Mouse (Mus musculus): ENCODE results near the gene Fgfr2.

Fgfr2 gene

DNA sequence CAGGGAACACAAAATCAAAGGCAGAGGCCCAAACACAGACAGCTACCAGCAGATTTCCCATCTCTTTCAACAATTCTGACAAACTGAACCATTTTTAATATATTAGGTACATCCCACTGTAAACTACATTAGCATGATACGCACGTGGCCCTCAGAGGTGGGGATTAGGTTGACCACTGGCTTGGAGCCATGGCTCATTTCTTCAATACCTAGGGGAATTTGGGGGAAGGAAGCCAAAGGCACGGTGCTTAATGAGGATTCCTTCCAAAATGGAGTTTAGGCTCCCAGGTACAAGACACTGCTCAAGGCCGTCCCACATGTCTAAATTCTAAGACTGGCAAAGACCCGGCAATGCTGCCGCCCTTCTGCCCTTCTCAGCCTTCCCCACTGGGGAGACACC lies 120.9 kb downstream of the Fgfr2 start:
- no peak for DNase-seq

DNA sequence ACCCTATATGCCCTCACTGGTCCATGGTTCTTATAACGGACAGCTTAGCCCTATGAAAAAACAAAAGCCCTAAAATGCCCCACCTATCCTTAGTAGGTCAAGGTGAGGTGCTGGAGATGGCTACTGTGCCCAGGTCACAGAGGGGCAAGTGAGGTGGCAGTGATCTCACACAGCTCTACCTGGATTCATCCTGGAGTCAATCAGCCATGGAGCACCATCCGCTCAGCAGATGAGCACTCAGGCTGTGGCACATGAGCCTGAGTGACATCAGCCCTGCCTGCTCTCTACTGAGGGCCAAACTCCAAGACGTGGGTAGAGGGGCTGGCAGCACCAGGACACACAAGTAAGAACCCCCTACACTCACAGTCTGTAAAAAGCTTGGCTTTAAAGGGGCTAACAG lies 121.8 kb downstream of the Fgfr2 start:
- no peak for DNase-seq

DNA sequence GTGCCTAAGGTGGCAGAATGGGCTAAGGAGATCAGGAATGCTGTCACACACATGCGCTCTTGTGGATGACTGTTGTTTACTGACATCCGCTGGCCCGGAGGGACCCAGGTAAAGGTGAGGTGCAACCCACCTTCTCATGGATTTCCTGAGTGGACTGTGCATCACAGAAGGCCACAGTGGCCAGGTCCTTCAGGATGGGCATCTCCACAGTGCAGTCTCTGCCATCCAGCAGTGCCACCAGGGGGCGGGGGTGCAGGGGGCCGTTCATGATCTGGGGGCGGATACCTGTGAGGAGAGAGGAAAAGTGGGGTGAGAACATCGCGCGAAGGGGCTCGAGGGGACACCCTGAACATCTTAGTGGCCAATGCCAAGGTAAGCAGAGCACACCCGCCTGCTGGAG lies 124.1 kb downstream of the Fgfr2 start:
- no peak for DNase-seq

DNA sequence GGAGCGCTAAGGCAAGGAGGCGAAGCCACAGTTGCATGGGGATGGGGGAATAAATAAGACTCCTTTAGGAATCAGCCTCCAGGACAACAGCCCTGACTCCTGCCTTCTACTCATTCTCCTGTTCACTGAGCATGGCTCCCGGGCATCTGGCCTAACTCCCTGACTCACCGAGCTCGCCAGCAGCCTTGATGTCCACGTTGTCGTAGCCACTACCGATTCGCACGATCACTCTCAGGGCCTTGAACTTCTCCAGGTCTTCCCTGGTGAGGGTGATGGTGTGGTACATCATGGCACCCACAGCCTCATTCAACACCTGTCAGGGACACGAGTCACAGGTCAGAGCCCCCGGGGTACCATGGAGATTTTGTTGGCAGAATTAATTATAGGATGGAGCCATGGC lies 124.5 kb downstream of the Fgfr2 start:
- DNase-seq: no peak

DNA sequence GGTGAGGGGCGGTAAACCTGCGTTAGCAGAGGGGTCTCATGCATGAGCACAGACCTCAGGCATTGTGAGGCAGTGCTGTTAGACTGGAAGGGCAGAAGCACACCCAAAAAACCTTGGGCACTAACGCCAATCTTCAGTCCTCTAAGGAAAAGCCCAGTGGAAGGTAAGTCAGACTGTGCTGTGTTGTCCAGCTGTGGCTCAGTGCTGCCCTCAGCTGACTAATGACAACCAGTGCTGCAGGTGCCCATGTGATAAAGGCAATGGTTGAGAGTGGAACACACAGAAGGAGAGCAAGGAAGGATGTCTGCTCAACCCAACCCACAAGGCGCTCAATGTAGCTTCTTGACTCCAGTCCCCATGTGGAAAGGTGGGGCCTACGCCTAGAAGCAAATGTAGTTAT lies 126.8 kb downstream of the Fgfr2 start:
- no peak for DNase-seq

DNA sequence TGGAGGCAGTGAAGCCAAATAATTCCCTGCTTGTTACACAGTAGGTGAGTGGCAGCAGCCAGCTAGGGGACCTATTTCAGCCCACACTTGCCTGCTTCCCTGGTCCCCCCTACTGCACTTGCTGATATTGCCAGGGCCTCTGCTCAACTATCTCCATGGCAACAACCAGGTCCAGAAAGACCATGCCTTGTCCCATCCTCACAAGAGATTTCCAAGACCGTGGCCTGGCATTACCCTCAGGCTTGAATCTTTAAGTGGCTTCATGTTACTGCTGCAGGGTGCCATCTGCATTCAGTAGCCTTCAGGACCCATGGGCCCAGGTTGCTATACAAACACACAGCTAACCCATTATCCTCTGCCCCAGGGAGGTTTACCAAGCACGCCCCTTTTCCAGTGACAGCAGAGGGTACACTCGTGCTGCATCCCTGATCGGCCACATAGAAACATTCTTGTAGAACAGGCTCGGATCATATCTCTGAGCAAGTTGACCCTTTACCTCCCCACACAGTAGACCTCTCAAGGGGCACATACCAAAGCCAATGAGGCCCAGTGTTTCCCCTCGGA lies 128.4 kb downstream of the Fgfr2 start:
- no peak for DNase-seq

DNA sequence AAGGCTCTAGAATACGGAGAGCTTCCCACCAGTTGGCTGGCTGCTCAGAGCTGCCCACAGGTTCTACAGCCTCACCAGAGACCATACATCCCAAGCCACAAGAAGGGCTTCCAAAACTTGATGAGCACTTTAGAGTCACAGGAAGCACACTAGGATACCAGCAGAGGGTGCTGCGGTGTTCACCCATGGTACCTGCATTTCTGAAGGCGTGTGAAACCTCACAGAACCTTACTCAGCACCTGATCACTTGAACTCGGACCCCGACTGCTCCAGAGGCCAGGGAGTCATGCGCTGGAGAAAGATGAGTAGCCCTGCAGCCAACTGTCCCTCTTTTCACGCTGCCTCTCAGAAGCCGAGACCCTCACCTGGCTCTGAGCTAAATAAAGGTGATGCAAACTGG lies 129.0 kb downstream of the Fgfr2 start:
- DNase-seq: no peak

DNA sequence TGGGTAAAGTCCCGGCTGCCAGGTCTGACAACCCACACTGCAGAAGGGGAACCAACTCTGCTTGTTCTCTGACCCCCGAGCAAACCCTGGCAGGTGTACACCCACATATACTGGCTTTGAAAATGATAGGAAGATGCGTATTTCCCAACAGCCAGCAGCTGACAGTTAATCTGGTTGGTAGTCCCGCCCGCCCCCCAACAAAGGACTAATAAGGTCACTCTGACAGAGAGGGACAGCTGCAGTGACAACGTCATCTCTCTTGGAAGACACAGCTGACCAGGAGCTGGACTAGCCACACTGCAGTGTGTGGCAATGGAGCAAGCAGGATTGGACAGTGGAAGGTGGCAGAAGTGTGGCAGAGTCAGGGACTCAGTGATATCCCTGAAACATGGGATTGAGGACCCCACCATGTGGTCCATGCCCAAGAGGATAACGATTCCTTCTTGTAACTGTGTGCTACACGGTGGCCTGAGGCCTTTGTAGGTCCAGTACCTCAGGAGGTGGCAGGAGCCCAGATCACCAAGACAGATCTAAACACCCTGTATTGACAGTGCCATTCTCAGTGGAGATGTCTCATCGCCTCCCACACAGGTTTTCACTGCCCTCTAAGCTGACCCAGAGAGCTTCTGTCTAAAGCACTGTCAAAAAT lies 130.1 kb downstream of the Fgfr2 start:
- no peak for DNase-seq

DNA sequence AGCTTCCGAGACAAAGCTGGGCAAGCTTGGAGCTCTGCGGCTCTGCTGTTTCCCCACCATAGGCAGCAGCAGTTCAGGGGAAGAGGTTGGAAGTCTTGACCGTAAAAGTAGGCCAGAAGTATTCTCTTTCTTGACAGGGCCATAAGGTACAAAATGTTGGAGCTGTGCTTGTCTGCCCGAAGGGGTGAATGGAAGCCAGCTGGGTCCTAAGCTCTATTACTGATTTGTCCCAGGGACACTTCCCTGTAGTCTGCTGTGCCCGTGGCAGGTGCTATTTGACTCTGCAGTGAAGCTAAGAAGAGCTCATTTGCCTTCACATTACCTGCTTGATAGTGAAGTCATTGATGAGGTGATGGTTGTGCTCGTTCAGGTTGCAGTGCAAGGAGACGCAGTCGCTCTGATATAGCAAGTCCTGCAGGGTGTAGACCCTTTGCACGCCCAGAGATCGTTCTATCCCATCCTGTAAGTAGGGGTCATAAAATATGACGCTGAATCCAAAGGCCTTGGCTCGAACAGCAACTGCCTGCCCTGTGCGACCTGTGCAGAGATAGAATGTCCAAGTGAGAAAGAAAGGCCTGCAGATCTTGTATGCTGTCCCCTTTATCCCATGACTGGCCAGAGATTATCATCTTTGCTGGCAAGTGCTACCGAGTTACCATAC lies 131.8 kb downstream of the Fgfr2 start:
- DNase-seq: no peak

DNA sequence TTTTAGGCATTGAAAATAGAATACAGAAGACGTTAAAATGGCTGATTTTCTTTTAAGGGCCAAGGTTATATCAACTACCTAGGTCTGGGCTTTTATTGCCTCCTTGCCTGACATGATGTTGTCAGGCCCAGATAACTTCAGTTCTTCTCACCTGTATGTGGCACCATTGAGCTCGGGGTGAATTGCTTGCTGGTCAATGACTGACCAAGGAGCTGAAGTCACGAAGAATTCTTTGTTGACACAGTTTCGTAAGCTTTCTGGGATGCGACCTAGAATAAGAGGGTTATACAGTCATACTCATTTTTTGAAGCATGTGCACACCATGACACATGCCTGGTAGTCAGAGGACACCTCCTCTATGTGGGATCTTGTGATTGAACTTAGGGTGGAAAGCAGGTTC lies 133.3 kb downstream of the Fgfr2 start:
- DNase-seq: no peak

DNA sequence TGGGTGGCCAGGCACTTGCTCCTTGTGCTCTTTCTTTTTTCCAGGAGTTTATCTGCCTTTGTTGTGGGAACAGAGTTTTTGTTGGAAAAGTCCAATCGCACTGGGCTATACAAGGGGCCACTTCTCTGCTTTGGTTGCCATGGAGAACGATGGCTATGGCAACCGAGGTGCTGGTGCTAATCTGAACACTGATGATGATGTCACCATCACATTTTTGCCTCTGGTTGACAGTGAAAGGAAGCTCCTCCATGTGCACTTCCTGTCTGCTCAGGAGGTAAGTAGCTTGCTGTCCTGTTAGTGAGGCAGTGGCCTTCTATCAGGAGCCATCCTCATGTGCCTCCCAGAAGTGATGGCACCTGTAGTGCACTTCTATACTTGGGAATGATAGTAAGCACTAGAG lies 140.5 kb downstream of the Fgfr2 start:
- DNase-seq: no peak

DNA sequence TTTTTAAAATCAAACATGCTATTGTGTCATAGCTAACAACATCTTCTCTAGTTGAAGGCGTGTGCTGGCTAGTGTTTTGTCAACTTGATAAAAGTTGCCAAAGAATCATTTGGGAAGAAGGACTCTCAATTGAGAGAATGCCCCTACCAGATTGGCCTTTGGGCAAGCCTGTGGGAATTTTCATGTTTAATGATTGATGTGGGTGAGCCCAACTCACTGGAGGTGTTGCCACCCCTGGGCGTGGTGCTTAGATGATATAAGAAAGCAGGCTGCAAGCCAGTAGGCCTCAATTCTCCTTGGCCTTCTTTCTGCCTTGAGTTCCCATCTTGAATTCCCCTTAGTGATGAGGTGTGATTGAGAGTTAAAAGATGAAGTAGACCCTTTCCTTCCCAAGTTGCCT lies 145.2 kb downstream of the Fgfr2 start:
- DNase-seq: no peak

DNA sequence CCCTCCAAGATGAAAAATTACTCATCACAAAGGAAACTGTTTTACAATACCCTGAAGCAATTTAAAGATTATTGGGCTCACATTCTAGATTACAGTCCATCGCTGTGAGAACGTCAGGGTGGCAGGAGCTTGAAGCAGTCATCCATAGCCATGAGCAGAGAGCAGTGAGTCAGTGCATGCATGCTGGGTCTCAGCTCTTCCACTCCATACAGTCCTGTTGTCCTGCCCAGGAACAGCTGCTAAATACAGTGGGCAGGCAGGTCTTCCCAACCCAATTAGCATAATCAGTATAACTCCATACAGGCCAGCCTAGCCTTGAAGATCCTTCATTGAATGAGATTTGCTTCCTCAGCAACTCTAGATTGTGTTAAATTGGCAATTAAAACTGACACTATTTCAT lies 147.1 kb downstream of the Fgfr2 start:
- DNase-seq: no peak

DNA sequence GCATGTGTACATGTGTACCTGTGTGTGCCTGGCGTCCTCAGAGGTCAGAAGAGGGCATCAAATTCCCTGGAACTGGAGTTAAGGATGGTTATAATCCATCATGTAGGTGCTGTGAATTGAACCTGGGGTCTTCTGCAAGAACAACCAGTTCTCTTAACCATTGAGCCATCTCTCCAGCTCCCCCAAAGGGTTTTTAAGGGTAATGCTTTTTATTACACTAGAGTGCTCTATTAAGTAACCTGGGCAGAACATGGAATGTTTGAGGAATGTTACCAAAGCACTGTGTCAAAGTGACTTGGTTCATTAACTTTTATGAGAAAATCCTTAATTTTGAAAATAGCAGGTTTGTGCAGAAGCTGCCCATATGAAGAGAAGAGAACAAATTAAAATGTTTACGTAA lies 151.1 kb downstream of the Fgfr2 start:
- DNase-seq: no peak

DNA sequence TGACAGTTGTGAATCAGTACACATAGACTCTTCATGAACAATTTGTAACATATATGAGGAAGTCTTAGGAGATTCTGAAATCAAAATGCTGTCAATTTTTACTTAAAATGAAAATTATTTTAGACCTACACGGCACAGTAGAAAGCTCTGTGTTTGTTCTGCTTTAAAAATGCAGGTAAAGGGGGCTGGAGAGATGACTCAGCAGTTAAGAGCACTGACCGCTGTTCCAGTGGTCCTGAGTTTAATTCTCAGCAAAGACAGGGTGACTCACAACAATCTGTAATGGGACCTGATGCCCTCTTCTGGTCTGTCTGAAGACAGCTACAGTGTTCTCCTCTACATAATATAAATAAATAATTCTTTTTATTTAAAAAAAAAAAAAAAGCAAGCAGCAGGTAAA lies 157.4 kb downstream of the Fgfr2 start:
- no peak for DNase-seq

DNA sequence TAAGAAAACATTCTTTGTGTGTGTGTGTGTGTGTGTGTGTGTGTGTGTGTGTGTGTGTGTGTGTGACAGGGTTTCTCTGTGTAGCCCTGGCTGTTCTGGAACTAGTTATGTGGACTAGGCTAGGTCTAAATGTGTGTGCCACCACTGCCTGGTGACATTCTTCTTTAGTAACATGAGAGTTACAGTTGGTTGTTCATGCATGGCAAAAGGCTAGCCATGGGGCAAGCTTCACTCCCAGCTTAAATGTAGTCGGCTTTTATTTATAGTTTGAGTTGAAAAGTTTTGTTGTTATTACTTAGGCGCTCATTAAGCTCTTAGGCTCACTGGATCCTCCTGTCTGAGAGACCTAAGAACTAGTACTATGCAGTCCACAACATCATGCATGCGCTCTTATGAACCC lies 158.8 kb downstream of the Fgfr2 start:
- DNase-seq: no peak

DNA sequence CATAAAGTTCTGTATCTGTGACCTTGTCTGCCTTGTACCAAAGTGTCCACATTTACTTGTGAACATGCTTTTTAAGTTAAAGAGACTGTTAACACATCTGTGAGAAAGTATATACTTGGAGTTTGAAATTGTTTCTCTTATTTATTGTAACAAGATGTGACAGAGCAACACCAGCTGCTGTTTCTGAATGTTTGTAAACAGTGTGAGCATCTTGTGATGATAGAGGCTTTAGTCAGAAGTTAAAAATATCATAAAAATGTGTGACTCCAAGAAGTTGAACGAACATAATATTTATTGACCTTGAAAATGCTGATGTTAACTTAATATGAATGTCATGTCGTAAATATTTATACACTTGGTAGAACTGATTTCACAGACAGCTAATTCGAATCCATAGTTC lies 172.5 kb downstream of the Fgfr2 start:
- peak; percentile 18 for DNase-seq

DNA sequence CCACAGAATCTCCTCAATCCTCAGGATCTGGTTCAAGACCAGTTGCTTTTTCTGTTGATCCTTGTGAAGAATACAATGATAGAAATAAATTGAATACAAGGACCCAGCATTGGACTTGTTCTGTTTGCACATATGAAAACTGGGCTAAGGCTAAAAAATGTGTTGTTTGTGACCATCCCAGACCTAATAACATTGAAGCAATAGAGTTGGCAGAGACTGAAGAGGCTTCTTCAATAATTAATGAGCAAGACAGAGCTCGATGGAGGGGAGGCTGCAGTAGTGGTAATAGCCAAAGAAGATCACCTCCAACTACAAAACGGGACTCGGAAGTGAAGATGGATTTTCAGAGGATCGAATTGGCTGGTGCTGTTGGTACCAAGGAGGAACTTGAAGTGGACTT lies 173.2 kb downstream of the Fgfr2 start:
- DNase-seq: no peak

DNA sequence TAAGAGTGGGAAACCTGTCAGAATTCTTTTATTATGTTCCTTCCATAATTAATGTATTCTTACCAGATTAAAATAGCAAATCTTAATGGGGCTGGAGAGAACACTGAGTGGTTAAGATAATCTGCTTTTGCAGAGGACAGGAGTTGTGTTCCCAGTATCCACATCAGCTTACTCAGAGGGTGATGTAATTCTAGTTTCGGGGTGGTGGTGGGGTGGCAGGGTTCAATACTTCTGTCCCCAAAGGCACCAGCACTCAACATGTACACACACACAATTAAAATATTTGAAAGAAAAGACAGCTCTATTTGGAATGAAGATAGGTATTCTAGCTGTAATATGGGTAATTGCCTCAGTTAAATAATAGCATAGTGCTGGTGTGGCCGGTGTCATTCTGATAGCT lies 182.6 kb downstream of the Fgfr2 start:
- DNase-seq: no peak

DNA sequence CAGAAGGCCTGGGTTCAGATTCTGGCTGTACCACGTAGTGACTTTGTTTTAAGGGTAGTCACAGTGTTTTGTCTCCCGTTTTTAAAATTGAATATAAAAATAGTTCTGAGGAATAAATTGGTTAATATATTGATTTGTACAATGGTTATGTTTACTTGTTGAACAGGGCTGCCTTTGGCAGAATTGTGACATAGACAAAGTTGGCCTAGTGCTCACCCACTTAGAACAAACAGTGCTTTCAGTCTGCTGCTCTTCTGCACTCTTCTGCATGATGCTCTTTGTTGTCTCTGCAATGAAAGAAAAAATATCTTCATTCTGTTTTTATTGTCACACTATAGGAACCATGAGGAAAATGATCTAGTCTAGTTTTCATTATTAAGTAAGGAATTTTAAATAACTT lies 184.0 kb downstream of the Fgfr2 start:
- DNase-seq: no peak

DNA sequence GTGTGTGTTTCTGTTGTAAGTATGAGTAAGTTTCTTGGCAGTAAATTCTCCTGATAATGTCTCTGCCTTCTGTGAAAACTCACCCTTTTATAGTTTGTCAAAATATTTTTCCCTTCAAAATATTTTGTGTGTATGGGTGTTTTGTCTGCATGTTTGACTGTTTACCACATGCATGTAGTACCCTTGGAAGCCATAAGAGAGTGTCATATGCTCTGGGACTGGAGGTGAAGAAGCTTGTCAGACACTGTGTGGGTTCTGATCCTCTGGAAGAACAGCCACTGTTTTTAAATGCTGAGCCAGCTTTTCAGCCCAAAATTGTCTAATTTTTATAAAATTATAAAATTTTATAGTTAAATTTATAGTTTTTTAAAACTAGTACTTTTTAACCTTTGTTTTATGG lies 188.4 kb downstream of the Fgfr2 start:
- no peak for DNase-seq

DNA sequence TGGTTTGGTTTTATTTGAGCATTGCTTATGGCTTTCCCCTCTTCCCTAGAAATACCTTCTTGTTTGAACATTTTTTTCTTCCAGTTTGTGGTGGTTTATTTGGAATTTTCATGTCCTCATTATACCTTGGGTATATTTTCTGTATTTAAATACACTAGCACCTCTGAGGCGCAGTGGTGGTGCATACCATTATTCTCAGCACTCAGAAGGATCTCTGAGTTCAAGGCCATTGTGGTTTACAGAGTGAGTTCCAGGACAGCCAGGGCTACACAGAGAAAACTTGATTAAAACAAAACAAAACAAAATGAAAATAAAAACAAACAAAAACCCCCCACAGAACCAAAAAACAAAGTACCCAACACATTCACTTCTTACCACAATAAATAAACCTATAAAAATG lies 189.8 kb downstream of the Fgfr2 start:
- DNase-seq: no peak

DNA sequence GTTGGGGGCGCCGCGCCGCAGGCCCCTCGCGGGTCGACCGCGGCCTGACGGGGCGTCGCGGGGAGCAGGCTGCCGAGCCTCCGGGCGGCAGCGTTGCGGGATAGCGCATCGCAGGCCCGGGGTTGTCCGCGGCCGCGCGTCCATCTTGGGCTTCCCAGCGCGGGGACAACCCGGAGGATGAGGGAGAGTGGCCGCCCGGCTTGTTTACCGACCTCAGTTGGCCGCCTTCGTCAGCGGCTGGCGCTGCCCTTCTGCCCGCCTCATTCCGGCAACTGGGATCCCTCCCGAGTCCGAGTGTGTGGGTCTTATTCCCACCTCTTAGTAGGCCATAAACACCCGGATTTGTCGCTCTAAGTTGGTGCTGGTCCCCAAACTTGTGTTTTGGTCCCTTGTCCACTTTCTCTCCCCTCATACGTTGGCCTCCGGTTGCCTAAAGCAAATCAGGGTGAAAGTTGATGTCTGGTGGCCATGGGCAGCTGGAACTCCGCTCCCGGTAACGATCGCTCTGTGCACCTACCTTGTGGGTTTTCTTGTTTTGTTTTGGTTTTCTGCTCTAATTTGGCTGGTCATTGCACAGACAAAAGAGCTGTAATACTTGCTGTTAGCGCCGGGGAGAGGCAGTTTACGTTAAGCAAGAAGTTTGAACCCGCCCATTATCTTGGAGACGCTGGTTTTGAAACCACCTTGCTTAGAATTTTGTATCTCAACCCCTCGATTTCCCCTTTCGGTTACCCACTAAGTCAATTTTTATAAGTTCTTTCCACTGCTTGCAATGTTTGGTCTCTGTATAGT lies 191.4 kb downstream of the Fgfr2 start:
- peak; percentile 66 for DNase-seq

Measured in lung, postnatal 10 days (tissue).